Mouse (Mus musculus) lung, embryonic 14.5 days (tissue): ENCODE results near the gene Mgme1. TPM values are rescaled to one million over a fixed set of nuclear protein-coding genes. Genes with fewer than 3 reads are reported as not detected.

ENCODE experiments used
- ATAC-seq: fragments of 200-750 bp; cut with Nextera tagmentation; 2 replicates; pipeline ENCODE4 v1.8.0; 2017; ENCODE audit warnings: mild to moderate bottlenecking, moderate TSS enrichment, moderate library complexity; ENCODE audit not compliant: insufficient read depth
- DNase-seq: peaks from one replicate; pipeline ENCODE4 v3.0.0-alpha.2; 2015
- H3K27ac ChIP-seq: fragments of 300-500 bp; sonication (generic); 2 replicates; pipeline ENCODE4 v1.5.1; 2014; ENCODE audit warnings: low read depth, mild to moderate bottlenecking, moderate library complexity
- H3K27me3 ChIP-seq: fragments of 300-500 bp; sonication (generic); 2 replicates; pipeline ENCODE4 v1.6.1; 2014; ENCODE audit warnings: low read length, control low read depth; ENCODE audit not compliant: insufficient read depth
- H3K36me3 ChIP-seq: fragments of 300-500 bp; sonication (generic); 2 replicates; pipeline ENCODE4 v1.6.1; 2014; ENCODE audit warnings: control low read depth; ENCODE audit not compliant: insufficient read depth
- H3K4me1 ChIP-seq: fragments of 300-500 bp; sonication (generic); 2 replicates; pipeline ENCODE4 v1.6.1; 2014; ENCODE audit warnings: antibody characterized with exemption, control low read depth; ENCODE audit not compliant: insufficient read depth
- H3K4me2 ChIP-seq: fragments of 300-500 bp; sonication (generic); 2 replicates; pipeline ENCODE4 v1.6.1; 2014; ENCODE audit warnings: mild to moderate bottlenecking
- H3K4me3 ChIP-seq: fragments of 300-500 bp; sonication (generic); 2 replicates; pipeline ENCODE4 v1.5.1; 2014; ENCODE audit warnings: low read depth, low read length
- H3K9ac ChIP-seq: fragments of 300-500 bp; sonication (generic); 2 replicates; pipeline ENCODE4 v1.6.1; 2014
- H3K9me3 ChIP-seq: fragments of 300-500 bp; sonication (generic); 2 replicates; pipeline ENCODE4 v1.6.1; 2016; ENCODE audit warnings: low read depth, low read length, control low read depth
- CTCF ChIP-seq: IDR thresholded peaks from 2 replicates; pipeline ENCODE4 v1.5.1; 2016; ENCODE audit warnings: antibody characterized with exemption, low read depth
- WGBS: fragments of 180-500 bp; shearing (Covaris S2); extraction: QIAGEN DNeasy Blood & Tissue Kit; methylation state at CpG from one replicate; pipeline ENCODE4 v1.1.7; 2014; 5-methylcytosine and 5-hydroxymethylcytosine counted together
- polyA plus RNA-seq: library from polyadenylated mRNA; unstranded; fragments of >200 nt; fragmentation: Nextera tagmentation; extraction: Ambion mirVana; gene quantifications from 2 replicates; pipeline ENCODE4 v1.2.1, GENCODE M21; 2014

Gene Mgme1
- polyA plus RNA-seq, result 21.3 and 22.6 TPM in 2 replicates

GRCm38 (mm10) chr2:144270507-144271420 lies at the start of gene Mgme1, which contains the start of gene Snx5:
Gene Mgme1 (plus strand): TSS chr2:144270663.
Gene Snx5 (minus strand): TSS chr2:144270906.
- under 1% methylated on average over 93 of the region's 93 CpGs for WGBS
- peak within 1 kb of the TSS; percentile 95 for H3K4me3 ChIP-seq

DNA sequence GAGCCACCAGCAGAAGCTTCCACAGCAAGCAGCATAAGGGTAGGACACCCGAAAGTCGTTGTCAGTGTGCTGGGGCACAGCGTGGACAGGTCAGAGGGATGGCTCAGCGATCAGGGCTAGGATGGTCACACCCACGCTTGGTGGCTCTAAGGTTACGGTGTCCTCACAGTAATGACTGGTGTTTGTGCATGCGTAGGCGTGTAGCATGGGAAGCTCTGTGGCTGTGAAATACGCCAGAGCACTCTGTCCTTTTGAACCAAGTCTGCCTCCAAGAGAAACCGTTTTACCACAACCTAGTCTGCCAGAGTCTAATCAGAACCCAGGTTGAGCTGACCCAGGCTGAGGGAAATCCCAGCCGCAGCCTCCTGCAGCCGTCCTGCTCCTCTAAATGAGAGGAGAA lies 46.1 kb upstream of the Mgme1 start:
- ATAC-seq (no peak), DNase-seq (no peak)
- no peak overlapping the region for H3K27ac ChIP-seq
- TF ChIP-seq CTCF, result no peak
- H3K4me3 ChIP-seq, result no peak overlapping the region
- no peaks in the 10 kb centered on the region for H3K27me3 ChIP-seq
- no peak overlapping the region; the same call in 1 of the 2 replicates for H3K4me2 ChIP-seq
- no peak overlapping the region for H3K9ac ChIP-seq
- H3K9me3 ChIP-seq, result no peaks in the 10 kb centered on the region
- no peaks in the 10 kb centered on the region for H3K36me3 ChIP-seq
- H3K4me1 ChIP-seq, result no peaks in the 10 kb centered on the region
- WGBS, result 58% methylated on average over 12 of the region's 12 CpGs

More at GRCm38 (mm10) chr2:144270507-144271420, at the start of gene Mgme1, which contains the start of gene Snx5:
- peak within 1 kb of the TSS; percentile 88 for H3K4me2 ChIP-seq
- H3K9me3 ChIP-seq, result no peaks in the 10 kb centered on the region
- peaks cover 23% of the 10 kb centered on the region; the same call in 1 of the 2 replicates for H3K36me3 ChIP-seq
- ATAC-seq, result peak; percentile 98
- H3K27me3 ChIP-seq, result no peaks in the 10 kb centered on the region
- DNase-seq, result peak; percentile 98
- H3K4me1 ChIP-seq, result peaks cover 15% of the 10 kb centered on the region
- H3K27ac ChIP-seq, result peak within 1 kb of the TSS; percentile 97
- TF ChIP-seq CTCF, result no peak
- peak within 1 kb of the TSS; percentile 99 for H3K9ac ChIP-seq

DNA sequence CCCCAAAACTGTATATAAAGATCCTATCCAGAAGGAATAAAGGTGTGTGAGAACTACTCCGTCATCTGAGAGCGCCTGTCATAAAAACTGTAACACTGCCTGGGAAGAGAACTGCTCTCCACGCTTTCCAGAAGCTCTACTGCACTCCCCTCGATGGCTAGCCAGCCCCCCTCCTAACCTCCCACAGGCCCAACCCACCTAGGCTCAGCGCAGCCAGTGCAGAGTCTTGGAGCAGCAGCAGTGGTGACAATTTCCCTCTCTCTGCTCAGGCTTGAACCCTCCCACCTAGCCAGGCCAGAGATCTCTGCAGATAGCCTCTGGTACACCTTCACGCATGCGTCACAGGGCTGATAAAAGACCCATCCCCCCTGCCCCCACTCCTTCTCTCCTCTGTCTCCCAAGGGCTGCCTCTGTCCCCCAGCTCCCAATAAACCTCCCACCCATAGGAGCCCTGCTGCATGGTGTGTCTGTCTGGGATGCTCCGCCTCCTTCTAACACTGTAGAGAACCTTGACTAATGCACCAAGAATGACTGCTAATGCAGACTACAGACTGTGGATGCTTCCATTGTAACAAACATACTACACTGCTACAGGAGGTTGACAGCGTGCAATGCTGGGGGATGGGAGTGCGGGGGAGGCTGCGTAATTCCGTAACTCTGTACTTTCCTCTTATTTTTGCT lies 43.4 kb upstream of the Mgme1 start:
- Histone ChIP-seq H3K27ac (no peak overlapping the region), H3K36me3 (no peaks in the 10 kb centered on the region), H3K27me3 (no peaks in the 10 kb centered on the region), H3K9me3 (no peaks in the 10 kb centered on the region), H3K9ac (no peak overlapping the region), H3K4me3 (no peak overlapping the region), H3K4me2 (no peak overlapping the region), H3K4me1 (no peaks in the 10 kb centered on the region)
- DNase-seq, result no peak
- WGBS, result 81% methylated on average over 12 of the region's 12 CpGs
- no peak for TF ChIP-seq CTCF
- no peak for ATAC-seq

GRCm38 (mm10) chr2:144228521-144229346 lies 41.7 kb upstream of the Mgme1 start:
- 67% methylated on average over 12 of the region's 12 CpGs for WGBS
- TF ChIP-seq CTCF, result no peak
- DNase-seq, result no peak
- Histone ChIP-seq H3K9me3 (no peaks in the 10 kb centered on the region), H3K9ac (no peak overlapping the region), H3K4me2 (no peak overlapping the region), H3K4me1 (no peaks in the 10 kb centered on the region), H3K4me3 (no peak overlapping the region), H3K36me3 (no peaks in the 10 kb centered on the region), H3K27me3 (no peaks in the 10 kb centered on the region), H3K27ac (no peak overlapping the region)
- ATAC-seq, result no peak

DNA sequence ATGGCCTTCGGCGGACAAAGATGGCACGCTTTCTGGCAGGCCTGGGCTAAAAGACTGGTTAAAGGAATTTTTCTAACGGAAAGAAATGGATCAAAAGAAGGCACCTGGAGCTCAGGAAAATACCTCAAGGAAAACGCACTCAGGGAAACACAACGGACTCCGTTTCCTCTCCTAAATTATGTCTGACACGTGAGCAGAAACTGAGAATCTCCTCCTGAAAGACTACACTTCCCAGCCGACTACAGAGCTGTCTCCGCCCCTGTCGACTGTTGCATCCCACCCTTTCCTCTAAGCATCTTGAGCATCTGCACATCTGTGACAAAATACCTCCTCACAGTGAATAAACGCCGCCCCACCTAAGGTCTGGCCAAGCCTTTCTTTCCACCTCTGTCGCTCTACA lies 40.8 kb upstream of the Mgme1 start:
- Histone ChIP-seq H3K9me3 (no peaks in the 10 kb centered on the region), H3K4me2 (no peak overlapping the region), H3K27me3 (no peaks in the 10 kb centered on the region), H3K36me3 (no peaks in the 10 kb centered on the region), H3K4me1 (no peaks in the 10 kb centered on the region), H3K9ac (no peak overlapping the region), H3K27ac (no peak overlapping the region), H3K4me3 (no peak overlapping the region)
- ATAC-seq, result no peak
- WGBS, result 83% methylated on average over 14 of the region's 14 CpGs
- DNase-seq, result no peak
- TF ChIP-seq CTCF, result no peak

DNA sequence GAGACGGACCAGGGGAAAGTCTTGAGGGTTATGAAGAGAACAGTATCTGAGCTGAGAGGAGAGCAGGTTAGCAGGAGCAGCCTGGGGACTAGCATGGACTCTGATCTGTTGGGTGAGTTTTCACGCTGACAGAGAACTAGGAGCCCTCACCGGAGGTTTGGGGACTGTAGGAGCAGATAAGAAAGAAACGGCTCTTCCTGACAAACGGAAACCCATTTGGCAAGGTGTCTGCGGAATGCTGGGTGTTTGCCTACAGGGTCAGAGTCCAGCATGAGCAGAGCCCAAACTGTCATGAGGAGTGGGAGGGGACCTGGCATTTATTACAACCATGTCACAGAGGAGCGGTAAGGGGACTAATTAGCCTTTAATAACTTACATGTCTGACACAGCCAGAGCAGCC lies 40.0 kb upstream of the Mgme1 start:
- no peak overlapping the region for H3K4me2 ChIP-seq
- H3K36me3 ChIP-seq, result no peaks in the 10 kb centered on the region
- no peak for TF ChIP-seq CTCF
- no peak overlapping the region for H3K4me3 ChIP-seq
- no peak for DNase-seq
- no peak for ATAC-seq
- no peaks in the 10 kb centered on the region for H3K4me1 ChIP-seq
- WGBS, result 18% methylated on average over 7 of the region's 7 CpGs
- no peak overlapping the region for H3K27ac ChIP-seq
- H3K9ac ChIP-seq, result no peak overlapping the region
- no peaks in the 10 kb centered on the region for H3K27me3 ChIP-seq
- H3K9me3 ChIP-seq, result no peaks in the 10 kb centered on the region
